Mouse (Mus musculus) embryonic facial prominence, embryonic 12.5 days (tissue): ENCODE results near the gene Akr1c18. TPM values are rescaled to one million over a fixed set of nuclear protein-coding genes. Genes with fewer than 3 reads are reported as not detected.

Experiments used
- polyA plus RNA-seq: library from polyadenylated mRNA; unstranded; fragments of >200 nt; fragmentation: Nextera tagmentation; extraction: Ambion mirVana; gene quantifications from 2 replicates; pipeline ENCODE4 v1.2.1, GENCODE M21; 2016

Gene Akr1c18
- polyA plus RNA-seq, 1 experiment from 2014 or later = not detected

Other genes starting within 250 kb of the Akr1c18 start
- gene Net1, start 232.4 kb downstream of the Akr1c18 start, polyA plus RNA-seq = 150 and 155 TPM in 2 replicates
- not detected in 2 replicates for gene Tubal3, start 232.4 kb downstream of the Akr1c18 start, polyA plus RNA-seq
- 0.20 TPM in 1 of 2 replicates, not detected in the other for gene Ucn3, start 205.3 kb downstream of the Akr1c18 start, polyA plus RNA-seq
- gene Akr1c14, start 101.6 kb downstream of the Akr1c18 start, polyA plus RNA-seq = 0.46 and 0.81 TPM in 2 replicates
- gene Akr1c13, start 40.5 kb upstream of the Akr1c18 start, polyA plus RNA-seq = 1.0 and 1.2 TPM in 2 replicates
- 0.53 and 0.77 TPM in 2 replicates for gene Akr1c19, start 78.0 kb upstream of the Akr1c18 start, polyA plus RNA-seq
- gene Akr1c12, start 128.8 kb upstream of the Akr1c18 start, polyA plus RNA-seq = 0.14 and 0.27 TPM in 2 replicates